Mouse (Mus musculus): ENCODE measurements around the gene Klhdc10.

Gene Klhdc10

DNA sequence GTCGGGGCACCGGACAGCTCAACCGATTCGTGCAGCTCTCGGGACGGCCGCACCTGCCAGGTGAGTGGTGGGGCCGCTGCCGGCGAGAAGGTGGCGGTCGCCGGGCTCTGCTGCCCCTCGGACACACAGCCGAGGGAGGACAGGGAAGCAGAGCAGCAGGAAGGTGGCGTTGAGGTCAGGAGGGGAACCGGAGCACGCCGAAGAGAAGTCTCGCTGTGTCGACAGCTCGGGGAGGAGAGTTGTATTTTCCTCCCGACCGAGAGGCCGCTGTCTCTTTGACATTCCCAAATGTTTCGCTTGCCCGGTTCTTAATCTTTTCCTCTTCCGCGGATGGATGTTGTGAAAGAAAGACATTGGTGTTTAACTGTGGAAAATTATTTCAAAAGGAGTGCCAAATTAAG, 423 bp downstream of the Klhdc10 start:
- DNase-seq (ENCODE audit: extremely low spot score, low spot score) = no peak

DNA sequence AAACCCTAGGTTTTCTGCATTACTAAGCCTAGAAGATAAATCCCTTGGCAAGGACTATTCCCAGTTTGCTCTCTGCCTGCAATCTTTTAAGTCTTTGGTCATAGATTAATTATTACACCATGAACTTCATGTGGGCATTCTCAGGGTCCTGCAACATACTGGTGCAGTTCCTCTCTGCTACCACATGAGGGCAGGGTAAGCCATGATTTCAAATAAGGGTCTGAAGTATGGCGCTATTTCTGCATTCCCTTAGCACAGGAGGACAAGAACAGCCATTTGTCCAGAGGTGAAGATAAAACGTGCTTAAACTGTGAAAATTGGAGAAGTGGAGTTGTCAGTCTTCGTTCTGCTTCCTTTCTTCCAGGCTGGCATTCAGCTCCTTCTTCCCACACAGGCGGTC, 1.8 kb downstream of the Klhdc10 start:
- DNase-seq (ENCODE audit: extremely low spot score, low spot score) = peak; percentile 52

DNA sequence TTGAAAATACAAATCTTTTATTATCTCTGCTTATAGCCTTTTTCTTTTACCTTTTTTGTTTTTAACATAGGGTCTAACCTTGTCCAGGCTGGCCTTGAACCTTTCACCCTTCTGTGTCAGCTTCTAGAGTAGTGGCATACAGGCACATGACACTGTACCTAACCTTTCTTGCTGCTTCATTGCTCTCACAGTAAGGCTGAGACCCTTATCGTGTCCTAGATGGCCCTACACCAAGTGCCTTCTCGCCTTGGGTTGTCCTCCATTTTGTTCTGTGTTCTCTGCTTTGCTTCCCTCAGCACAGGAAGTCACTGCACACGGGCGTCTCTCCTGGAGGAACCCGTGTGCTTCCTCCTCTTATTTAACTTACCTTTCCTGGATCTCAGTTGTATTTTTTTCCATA, 3.0 kb downstream of the Klhdc10 start:
- no peak for DNase-seq (ENCODE audit: extremely low spot score, low spot score)

DNA sequence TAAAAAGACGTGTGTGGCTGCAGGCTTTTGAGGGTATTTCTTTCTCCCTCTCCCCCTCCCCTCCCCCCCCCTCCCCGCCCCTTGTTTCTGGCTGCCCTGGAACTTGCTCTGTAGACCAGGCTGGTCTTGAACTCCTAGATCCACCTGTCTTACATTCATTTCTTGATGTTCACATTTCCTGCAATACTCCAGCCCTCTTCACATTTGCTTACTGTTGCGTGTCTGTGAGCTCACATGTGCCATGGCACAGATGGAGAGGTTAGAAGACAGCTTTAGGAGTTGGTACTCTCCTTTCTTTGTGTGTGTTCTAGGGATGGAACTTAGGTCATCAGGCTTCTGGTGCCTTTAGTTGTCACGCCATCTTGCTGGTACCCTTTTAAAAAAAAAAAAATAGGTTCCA, 6.6 kb downstream of the Klhdc10 start:
- DNase-seq (ENCODE audit: extremely low spot score, low spot score) = no peak

DNA sequence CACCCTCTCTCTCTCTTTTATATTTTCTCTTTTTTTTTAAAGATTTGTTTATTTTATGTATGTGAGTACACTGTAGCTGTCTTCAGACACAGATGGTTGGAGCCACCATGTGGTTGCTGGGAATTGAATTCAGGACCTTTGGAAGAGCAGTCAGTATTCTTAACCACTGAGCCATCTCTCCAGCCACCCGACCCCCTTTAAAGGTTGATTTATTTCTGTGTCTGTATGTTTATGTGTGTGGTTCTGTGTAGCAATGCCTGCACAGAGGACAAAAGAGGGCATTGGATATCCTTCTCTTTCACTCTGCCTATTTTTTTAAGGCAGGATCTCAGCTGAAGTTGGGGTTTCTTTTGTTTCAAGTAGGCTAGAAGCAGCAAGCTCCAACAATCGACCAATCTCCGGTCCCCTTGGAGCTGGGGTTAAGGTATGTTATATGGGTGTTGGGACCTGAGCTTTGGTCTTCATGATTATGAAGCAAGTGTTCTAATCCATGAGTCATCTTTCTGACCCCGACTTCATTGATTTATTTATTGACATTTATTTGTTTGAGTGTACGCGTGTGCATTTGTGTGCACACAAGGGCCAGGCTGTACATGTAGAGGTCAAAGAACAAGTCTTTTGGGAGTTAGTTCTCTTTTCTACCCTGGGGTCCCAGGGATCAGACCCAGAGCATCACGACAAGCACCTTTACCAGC, 7.9 kb downstream of the Klhdc10 start:
- DNase-seq (ENCODE audit: extremely low spot score, low spot score) = no peak

DNA sequence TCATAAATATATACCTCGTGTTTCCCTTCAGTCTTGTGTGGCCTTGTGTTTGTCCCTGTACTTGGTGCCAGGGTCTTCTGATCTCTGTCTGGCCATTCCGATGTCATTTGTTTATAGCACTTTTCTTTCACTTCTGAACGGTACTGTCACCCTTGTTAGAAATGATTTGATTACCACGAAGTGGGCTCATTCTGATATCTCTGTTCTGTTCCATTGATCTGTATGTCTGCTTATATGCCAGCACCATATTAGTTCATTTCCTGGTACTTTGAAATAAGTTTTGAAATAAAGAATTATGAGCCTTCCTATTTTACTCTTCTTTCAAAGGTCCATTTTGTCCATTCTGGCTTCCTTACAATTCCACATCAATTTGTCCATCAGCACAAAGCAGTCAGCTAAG, 9.6 kb downstream of the Klhdc10 start:
- DNase-seq (ENCODE audit: extremely low spot score, low spot score) = no peak

DNA sequence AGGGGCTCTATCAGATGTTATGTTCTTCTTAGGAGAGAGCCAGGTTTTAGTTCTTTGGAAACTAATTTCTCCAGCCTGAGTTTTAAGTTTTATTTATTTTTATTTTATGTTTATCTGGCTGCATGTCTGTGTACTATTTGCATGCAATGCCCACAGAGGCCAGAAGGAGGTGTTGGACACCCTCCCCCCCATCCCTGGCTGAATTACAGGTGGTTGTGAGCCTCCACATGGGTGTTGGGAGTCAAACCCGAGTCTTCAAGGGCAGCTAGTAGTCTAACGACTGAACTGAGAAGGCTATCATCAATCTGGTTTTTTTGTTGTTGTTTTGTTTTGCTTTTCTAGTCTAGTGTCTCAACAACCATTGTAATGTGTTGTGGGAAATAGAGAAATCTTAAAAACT, 14.5 kb downstream of the Klhdc10 start:
- DNase-seq (ENCODE audit: extremely low spot score, low spot score) = no peak

DNA sequence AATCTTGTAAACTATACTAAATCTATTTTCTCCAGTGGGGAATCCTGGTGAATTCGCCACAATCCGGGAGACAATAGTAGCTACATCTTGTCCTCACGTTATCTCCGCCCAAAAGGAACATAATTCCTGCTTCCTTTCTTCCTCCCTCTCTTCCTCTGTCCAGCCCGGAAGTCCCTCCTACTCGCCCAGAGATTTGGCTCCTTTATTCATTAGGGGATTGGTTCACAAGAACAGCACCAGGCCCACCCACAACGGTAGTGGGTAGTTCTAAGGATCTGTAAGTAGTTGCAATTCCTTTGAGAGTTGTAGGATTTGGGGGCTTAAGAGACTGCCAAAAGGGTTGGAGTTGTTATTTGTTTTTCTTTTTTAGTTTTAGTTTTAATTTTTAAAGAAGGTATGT, 15.1 kb downstream of the Klhdc10 start:
- DNase-seq (ENCODE audit: extremely low spot score, low spot score) = no peak

DNA sequence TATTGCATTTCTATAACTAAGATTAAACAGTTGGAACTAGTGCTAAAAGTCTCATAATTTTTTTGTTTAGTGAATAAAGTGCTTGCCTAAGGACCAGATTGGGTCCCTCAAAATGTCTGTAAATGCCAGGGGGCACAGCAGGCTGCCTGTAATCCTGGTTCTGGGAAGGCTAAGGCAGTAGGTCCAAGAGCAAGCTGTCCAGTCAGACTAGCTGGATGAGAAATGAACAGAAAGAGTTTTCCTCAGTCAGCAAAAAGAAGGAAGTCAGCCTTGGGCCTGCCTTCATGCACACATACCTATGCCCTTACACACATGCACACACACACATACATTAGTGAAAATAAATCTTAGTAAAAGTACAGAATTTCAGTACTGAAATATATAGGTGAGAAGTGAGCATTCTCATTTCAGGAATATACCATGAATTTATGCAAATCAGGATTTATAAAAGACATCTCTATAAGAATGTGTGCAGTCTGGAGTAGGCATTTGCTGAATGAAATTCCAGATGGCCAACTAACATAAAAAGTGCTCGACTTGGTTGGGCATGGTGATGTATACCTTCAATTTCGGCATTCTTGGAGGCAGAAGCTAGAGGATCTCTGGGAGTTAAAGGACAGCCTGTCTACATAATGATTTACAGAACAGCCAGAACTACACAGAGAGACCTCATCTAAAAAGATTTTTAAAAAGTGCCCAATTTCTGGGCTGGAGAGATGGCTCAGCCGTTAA, 31.0 kb downstream of the Klhdc10 start:
- DNase-seq (ENCODE audit: extremely low spot score, low spot score) = no peak

DNA sequence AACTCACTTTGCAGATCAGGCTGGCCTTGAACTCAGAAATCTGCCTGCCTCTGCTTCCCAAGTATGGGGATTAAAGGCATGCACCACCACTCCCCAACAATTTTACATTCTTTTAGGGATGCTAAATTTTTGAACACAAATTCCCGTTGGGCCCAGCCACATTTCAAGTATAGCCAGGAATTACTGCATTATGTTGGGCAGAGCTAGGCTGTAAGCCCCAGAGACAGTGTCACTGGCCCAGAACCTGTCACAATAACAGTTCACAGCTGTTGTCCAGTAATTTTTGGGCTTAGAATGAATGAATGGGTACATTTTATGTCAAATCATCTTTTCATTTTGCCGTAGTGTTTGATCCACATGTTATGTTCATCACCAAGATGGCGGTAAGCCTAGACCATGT, 34.8 kb downstream of the Klhdc10 start:
- no peak for DNase-seq (ENCODE audit: extremely low spot score, low spot score)

DNA sequence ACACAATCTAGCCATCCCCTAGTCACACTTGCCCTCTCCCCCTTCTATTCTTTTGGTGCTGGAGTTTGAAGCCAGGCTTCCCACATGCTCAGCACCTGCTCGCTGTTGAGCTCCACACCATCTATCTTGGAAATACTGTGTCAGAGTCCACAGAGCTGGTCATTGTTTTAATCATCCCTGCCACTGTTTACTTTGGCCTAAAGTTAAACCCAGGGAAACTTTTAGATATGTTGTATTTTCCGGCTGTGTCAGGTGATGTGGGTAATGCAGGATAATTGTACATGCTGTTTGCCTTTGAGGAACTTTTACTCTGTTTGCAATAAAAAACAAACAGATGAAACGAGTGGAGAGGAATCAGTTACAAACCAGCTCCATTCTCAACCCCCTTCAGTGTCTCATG, 35.4 kb downstream of the Klhdc10 start:
- no peak for DNase-seq (ENCODE audit: extremely low spot score, low spot score)

DNA sequence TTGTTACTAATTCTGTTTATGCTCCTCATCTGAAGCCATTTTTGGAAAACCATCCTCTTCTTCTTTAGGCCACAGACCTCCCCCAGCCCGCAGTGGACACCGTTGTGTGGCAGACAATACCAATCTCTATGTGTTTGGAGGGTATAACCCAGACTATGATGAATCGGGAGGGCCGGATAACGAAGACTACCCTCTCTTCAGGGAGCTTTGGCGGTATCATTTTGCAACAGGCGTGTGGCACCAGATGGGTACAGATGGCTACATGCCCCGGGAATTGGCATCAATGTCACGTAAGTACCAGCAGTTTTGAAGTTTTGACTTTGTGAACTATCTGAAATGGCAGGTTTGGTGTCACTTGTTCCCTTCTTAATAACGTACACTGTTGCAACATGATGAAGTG, 37.9 kb downstream of the Klhdc10 start:
- no peak for DNase-seq (ENCODE audit: extremely low spot score, low spot score)

DNA sequence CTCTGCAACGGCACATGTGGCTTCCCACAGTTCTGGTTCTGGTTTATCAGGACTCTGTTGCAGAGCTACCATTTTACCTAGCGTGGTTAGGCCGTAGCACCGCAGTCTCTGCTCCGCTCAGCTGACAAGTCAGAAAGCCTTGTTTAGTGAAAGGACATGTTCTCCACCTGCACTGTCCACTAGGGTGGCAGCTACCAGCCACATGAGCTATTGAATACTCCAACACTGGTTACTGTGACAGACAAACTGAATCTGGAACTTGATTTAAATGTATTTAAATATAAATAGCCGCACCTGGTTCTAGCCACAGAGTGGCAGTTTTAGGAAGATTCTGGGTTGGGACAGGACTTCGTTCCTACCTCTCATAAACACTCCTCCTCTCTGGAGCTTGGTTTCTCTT, 55.3 kb downstream of the Klhdc10 start:
- DNase-seq (ENCODE audit: extremely low spot score, low spot score) = no peak

DNA sequence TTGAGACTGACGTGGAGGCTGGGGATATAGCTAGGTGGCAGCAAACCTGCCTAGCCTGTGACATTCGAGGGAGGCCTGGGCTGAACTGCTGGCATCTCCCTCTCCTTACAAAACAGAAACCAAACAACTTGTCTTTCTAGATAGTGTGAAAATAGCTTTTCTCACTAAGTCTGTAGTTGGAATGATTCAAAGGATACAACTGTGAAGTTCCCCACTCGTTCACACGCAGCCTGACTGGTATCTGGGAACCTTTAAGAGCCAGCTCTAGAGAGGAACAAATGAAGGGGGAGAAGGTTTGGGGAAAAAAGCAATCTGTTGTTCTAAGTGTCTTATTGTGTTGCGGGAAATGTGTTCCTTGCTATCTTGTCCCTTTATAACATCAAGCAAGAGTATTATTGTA, 57.0 kb downstream of the Klhdc10 start:
- DNase-seq (ENCODE audit: extremely low spot score, low spot score) = no peak

DNA sequence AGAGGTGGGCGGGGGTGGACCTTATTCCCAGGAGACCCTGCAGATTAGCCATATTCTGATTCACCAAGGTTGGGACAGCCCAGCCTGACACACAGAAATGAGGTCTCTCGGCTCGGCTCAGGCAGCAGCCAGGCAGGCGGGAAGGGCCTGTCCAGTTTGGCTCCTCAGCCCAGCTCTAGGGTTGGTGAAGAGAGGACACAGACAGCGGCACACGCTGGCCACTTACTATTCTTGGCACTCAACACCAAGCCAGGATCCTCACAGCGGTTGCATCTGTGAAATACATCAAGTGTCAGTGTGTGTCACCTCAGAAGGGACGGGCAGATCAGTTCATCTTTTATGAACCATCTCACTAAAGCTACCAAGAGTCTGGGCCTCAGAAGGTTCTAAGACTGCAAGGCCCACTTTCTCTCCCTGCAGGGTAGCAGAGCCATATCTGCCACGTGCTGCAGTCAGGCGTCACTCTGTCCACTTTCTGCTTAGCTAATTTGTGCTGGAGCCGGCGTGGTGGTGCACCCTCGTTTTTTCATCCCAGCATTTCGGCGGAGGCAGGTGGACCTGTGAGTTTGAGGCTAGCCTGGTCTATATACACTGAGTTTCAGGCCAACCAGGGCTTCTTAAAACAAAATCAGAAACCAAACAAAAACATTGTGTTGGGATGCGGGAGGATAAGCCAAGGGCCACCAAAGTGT, 57.5 kb downstream of the Klhdc10 start:
- DNase-seq (ENCODE audit: extremely low spot score, low spot score) = no peak

DNA sequence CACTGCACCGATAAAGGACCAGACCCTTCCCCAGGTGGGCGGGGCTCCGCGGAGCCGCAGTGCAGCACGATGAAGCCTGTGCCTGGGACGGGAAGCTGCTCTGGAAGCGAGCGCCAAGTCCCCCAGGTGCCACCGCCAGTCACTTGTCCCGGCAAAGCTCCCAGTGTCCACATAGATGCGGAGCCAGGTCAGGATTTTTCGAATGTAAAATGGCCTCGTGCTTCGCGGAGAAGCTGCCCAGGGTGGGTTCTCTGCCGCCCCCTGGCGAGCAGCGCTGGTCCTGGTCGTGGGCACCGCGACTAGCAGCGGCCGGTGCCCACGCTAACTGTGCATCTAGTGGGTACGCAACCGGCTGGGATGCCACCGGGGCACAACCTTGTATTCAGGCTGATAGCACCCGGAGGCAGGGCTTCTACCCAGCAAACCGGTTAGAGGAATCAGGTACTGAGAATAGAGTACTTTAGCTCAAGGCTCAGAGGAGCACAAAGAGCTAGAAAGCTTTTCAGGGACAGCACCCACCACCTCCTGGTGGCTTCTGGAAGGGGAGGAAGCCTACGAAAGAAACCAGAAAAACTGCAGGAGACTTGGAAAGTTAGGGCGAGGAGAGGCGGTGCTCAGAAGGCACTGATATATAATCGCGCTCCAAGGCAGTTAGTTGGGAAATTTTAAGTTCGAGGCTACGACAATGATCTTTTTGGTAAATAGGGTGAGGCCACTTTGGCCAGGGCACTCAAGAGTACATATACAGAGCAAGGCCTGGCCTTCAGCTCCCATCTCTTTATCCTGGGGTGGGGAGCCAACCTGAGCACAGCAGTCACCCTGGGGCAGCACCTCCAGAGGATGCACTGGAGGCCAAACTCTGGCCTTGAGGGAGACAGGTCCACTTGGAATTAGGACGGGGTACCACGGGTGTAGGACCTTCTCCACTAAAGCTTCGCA, 58.4 kb downstream of the Klhdc10 start:
- DNase-seq (ENCODE audit: extremely low spot score, low spot score) = peak; percentile 87

DNA sequence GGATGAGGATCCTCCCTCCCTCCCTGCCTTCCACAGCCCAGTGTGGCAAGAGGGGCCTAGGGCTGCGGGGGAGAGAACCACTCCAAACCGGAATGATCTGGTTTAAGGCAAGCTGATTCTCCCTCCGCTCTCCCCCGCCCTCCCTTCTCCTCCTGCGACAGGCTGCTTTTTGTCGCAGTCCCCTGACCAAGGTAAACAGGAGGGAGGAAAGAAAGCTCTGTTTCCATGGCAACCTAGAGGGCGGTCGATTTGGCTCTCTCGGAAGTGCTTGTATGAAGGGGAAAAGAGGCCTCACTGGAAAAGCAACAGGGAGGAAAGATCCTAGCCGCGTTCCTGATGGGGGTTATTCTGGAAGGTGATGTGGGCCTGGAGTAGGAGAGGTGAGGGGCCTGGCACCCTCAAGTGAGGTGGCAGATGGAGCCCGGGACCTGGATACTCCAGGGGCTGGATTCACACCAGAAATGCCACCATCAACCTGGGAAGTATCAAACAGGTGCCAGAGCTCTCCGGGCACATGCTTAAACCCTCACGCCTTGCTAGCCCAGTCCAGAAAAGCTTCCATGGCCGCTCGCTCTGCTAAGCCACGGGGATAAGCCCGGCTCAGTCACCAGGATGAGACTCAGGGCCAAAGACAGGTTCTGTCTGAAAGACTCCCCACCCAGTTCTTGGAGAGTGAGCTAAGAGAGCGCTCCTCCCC, 59.2 kb downstream of the Klhdc10 start:
- DNase-seq (ENCODE audit: extremely low spot score, low spot score) = peak; percentile 87

DNA sequence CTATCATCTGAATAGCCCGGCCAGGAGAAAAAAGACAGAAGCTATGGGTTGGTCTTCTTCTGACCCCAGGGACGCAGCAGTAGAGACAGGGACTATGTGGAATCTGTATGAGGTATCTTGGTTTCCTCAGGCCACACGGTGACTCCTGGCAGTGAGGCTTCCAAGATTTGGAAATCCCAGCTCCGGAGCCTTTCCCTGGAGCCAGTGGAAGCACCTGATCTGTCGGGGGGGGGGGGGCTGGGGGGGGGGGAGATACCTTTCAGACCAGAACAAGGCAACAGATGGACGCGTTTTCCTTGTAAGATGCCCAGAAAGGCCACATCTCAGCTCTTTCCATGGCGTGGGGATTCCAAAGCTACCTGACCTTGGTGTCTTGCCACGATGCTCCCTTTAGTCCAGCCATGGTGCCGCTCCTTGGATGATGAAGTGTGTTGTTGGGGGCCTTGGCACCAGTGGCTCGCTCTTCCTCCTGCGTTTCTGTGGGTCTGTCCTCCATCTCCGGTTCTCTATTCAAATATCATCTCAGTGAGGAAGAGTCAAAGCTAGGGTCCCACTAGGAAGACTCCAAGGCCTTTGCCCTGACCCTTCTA, 60.2 kb downstream of the Klhdc10 start:
- no peak for DNase-seq (ENCODE audit: extremely low spot score, low spot score)

DNA sequence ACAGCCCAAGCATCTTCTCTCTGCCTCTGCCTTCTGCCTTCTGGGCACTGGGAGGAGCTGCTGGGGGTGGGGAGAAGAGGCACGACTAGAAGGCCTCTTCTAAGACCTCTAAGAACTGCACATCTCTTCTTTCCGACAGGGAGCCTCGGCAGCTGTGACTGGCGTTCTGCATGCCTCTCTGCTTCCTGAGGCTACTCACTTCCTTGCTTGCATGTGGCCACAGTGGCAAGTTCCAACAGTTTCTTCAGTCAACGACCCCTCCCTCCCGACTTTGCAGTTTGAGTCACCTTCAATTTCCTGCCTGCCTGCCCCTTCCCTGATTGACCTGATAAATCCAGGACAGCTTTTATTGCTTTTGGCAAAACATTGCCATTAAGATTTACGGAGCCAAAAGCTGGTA, 61.2 kb downstream of the Klhdc10 start:
- DNase-seq (ENCODE audit: extremely low spot score, low spot score) = no peak

DNA sequence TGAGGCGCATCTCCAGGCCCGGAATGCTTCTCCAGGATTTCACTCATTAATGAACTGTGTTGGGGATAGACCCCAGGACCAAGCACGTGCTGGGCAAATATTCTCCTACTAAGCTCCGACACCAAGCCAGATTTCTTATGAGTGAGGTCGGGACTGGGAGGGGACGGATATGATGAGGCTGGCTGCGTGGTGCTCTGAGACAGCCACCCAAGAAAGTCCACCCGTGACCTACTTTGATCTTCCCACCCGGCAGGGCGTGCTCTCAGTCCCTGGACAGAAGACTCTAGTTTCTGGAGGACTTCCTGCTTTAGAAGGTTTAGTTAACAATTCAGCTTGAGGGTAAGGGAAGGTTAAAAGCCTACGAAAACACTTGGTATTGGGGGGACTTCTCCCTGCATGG, 63.9 kb downstream of the Klhdc10 start:
- no peak for DNase-seq (ENCODE audit: extremely low spot score, low spot score)

DNA sequence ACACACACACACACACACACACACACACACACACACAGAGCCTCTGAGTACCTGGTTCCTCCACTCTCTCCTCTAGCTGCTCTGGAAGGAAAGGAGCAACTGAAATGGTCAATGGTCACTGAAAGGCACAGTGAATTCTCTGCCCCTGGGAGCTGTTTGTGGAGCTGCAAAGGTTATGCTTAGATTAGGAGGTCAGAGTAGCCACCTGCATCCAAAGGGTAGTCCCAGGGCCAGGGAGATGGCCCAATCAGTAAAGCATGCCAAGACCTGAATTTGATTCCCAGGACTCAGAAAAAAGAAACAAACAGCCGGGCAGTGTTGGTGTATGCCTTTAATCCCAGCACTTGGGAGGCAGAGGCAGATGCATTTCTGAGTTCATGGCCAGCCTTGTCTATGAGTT, 66.4 kb downstream of the Klhdc10 start:
- no peak for DNase-seq (ENCODE audit: extremely low spot score, low spot score)

Measured in neural tube, embryonic 10.5 days (tissue).